Mouse (Mus musculus): ENCODE data around the gene Zc2hc1b. TPM values are rescaled to one million over a fixed set of nuclear protein-coding genes. Genes with fewer than 3 reads are reported as not detected.
A peak's percentile ranks its signal among the peaks of the same experiment; 100 is the strongest.

The Zc2hc1b gene
- polyA plus RNA-seq, 1 experiment from 2014 or later: not detected

- Histone ChIP-seq H3K36me3 (ENCODE audit: insufficient read depth, low read length) (no peaks in the 10 kb centered on the region), H3K4me3 (ENCODE audit: low read length) (no peak overlapping the region), H3K27ac (ENCODE audit: low read length) (peak overlapping the region; percentile 17), H3K9ac (replicated peaks; ENCODE audit: low read length) (no peak overlapping the region), H3K4me1 (ENCODE audit: insufficient read depth, low read length) (peaks cover 9% of the 10 kb centered on the region), H3K9me3 (ENCODE audit: low read length) (no peaks in the 10 kb centered on the region), H3K27me3 (ENCODE audit: insufficient read depth, low read length) (no peaks in the 10 kb centered on the region), H3K4me2 (replicated peaks; ENCODE audit: low read depth, low read length) (no peak overlapping the region)
- no peak for ATAC-seq (ENCODE audit: low FRiP score, low TSS enrichment)
- WGBS: 20% methylated on average over 2 of the region's 2 CpGs
Measured at GRCm38 (mm10) chr10:13119300-13119699, 58.5 kb downstream of the Zc2hc1b start.

- ATAC-seq (ENCODE audit: low FRiP score, low TSS enrichment): no peak
- Histone ChIP-seq H3K9me3 (ENCODE audit: low read length) (no peaks in the 10 kb centered on the region), H3K27ac (ENCODE audit: low read length) (peak overlapping the region; percentile 17), H3K27me3 (ENCODE audit: insufficient read depth, low read length) (no peaks in the 10 kb centered on the region), H3K4me3 (ENCODE audit: low read length) (no peak overlapping the region), H3K4me1 (ENCODE audit: insufficient read depth, low read length) (peaks cover 12% of the 10 kb centered on the region), H3K36me3 (ENCODE audit: insufficient read depth, low read length) (no peaks in the 10 kb centered on the region), H3K4me2 (replicated peaks; ENCODE audit: low read depth, low read length) (no peak overlapping the region), H3K9ac (replicated peaks; ENCODE audit: low read length) (no peak overlapping the region)
- WGBS: 62% methylated on average over 5 of the region's 5 CpGs
Measured at GRCm38 (mm10) chr10:13118770-13119102, 59.1 kb downstream of the Zc2hc1b start.

GRCm38 (mm10) chr10:13118024-13118769, 59.6 kb downstream of the Zc2hc1b start:
- Histone ChIP-seq H3K9ac (replicated peaks; ENCODE audit: low read length) (no peak overlapping the region), H3K27ac (ENCODE audit: low read length) (0 out of 2 replicates have a peak overlapping the region, but pooled peaks have one; percentile 10), H3K4me2 (replicated peaks; ENCODE audit: low read depth, low read length) (no peak overlapping the region), H3K36me3 (ENCODE audit: insufficient read depth, low read length) (no peaks in the 10 kb centered on the region), H3K4me3 (ENCODE audit: low read length) (no peak overlapping the region), H3K4me1 (ENCODE audit: insufficient read depth, low read length) (peaks cover 16% of the 10 kb centered on the region), H3K27me3 (ENCODE audit: insufficient read depth, low read length) (no peaks in the 10 kb centered on the region), H3K9me3 (ENCODE audit: low read length) (no peaks in the 10 kb centered on the region)
- 64% methylated on average over 7 of the region's 7 CpGs for WGBS
- no peak for ATAC-seq (ENCODE audit: low FRiP score, low TSS enrichment)

- peak overlapping the region; percentile 16; the same call in 1 of the 2 replicates for H3K27ac ChIP-seq (ENCODE audit: low read length)
- WGBS: 55% methylated on average over 9 of the region's 9 CpGs
- ATAC-seq (ENCODE audit: low FRiP score, low TSS enrichment): peak; percentile 77
- H3K4me1 ChIP-seq (ENCODE audit: insufficient read depth, low read length): peaks cover 29% of the 10 kb centered on the region
- H3K9ac ChIP-seq (replicated peaks; ENCODE audit: low read length): no peak overlapping the region; the same call in 1 of the 2 replicates
- H3K4me3 ChIP-seq (ENCODE audit: low read length): no peak overlapping the region
- no peaks in the 10 kb centered on the region for H3K9me3 ChIP-seq (ENCODE audit: low read length)
- no peaks in the 10 kb centered on the region for H3K36me3 ChIP-seq (ENCODE audit: insufficient read depth, low read length)
- H3K4me2 ChIP-seq (replicated peaks; ENCODE audit: low read depth, low read length): no peak overlapping the region
- H3K27me3 ChIP-seq (ENCODE audit: insufficient read depth, low read length): no peaks in the 10 kb centered on the region
Measured at GRCm38 (mm10) chr10:13116706-13117665, 60.8 kb downstream of the Zc2hc1b start.

GRCm38 (mm10) chr10:13115030-13115429, 62.8 kb downstream of the Zc2hc1b start:
- Histone ChIP-seq H3K9ac (replicated peaks; ENCODE audit: low read length) (no peak overlapping the region), H3K4me1 (ENCODE audit: insufficient read depth, low read length) (peaks cover 33% of the 10 kb centered on the region), H3K4me3 (ENCODE audit: low read length) (no peak overlapping the region), H3K27me3 (ENCODE audit: insufficient read depth, low read length) (no peaks in the 10 kb centered on the region), H3K36me3 (ENCODE audit: insufficient read depth, low read length) (no peaks in the 10 kb centered on the region), H3K9me3 (ENCODE audit: low read length) (no peaks in the 10 kb centered on the region), H3K27ac (ENCODE audit: low read length) (no peak overlapping the region), H3K4me2 (replicated peaks; ENCODE audit: low read depth, low read length) (no peak overlapping the region)
- no peak for ATAC-seq (ENCODE audit: low FRiP score, low TSS enrichment)
- WGBS: 85% methylated on average over 4 of the region's 4 CpGs

GRCm38 (mm10) chr10:13113641-13114040, 64.2 kb downstream of the Zc2hc1b start:
- WGBS: 60% methylated on average over 4 of the region's 4 CpGs
- Histone ChIP-seq H3K9me3 (ENCODE audit: low read length) (no peaks in the 10 kb centered on the region), H3K36me3 (ENCODE audit: insufficient read depth, low read length) (no peaks in the 10 kb centered on the region), H3K4me3 (ENCODE audit: low read length) (no peak overlapping the region), H3K4me1 (ENCODE audit: insufficient read depth, low read length) (peaks cover 46% of the 10 kb centered on the region), H3K27ac (ENCODE audit: low read length) (no peak overlapping the region), H3K4me2 (replicated peaks; ENCODE audit: low read depth, low read length) (no peak overlapping the region), H3K27me3 (ENCODE audit: insufficient read depth, low read length) (no peaks in the 10 kb centered on the region), H3K9ac (replicated peaks; ENCODE audit: low read length) (no peak overlapping the region)
- no peak for ATAC-seq (ENCODE audit: low FRiP score, low TSS enrichment)

GRCm38 (mm10) chr10:13112849-13113248, 65.0 kb downstream of the Zc2hc1b start:
- WGBS: 17% methylated on average over 3 of the region's 3 CpGs
- H3K27ac ChIP-seq (ENCODE audit: low read length): peak overlapping the region; percentile 64
- peak; percentile 62; the same call in 1 of the 2 replicates for ATAC-seq (ENCODE audit: low FRiP score, low TSS enrichment)

GRCm38 (mm10) chr10:13109781-13110180, 68.0 kb downstream of the Zc2hc1b start:
- Histone ChIP-seq H3K4me2 (replicated peaks; ENCODE audit: low read depth, low read length) (no peak overlapping the region), H3K4me1 (ENCODE audit: insufficient read depth, low read length) (peaks cover 57% of the 10 kb centered on the region), H3K27me3 (ENCODE audit: insufficient read depth, low read length) (no peaks in the 10 kb centered on the region), H3K36me3 (ENCODE audit: insufficient read depth, low read length) (no peaks in the 10 kb centered on the region), H3K9ac (replicated peaks; ENCODE audit: low read length) (no peak overlapping the region), H3K9me3 (ENCODE audit: low read length) (no peaks in the 10 kb centered on the region), H3K27ac (ENCODE audit: low read length) (no peak overlapping the region), H3K4me3 (ENCODE audit: low read length) (no peak overlapping the region)
- 58% methylated on average over 1 of the region's 1 CpGs for WGBS
- peak; percentile 46 for ATAC-seq (ENCODE audit: low FRiP score, low TSS enrichment)

More at GRCm38 (mm10) chr10:13112849-13113248, 65.0 kb downstream of the Zc2hc1b start:
- Histone ChIP-seq H3K36me3 (ENCODE audit: insufficient read depth, low read length) (no peaks in the 10 kb centered on the region), H3K4me3 (ENCODE audit: low read length) (no peak overlapping the region), H3K4me1 (ENCODE audit: insufficient read depth, low read length) (peaks cover 54% of the 10 kb centered on the region), H3K27me3 (ENCODE audit: insufficient read depth, low read length) (no peaks in the 10 kb centered on the region), H3K9me3 (ENCODE audit: low read length) (no peaks in the 10 kb centered on the region), H3K4me2 (replicated peaks; ENCODE audit: low read depth, low read length) (no peak overlapping the region), H3K9ac (replicated peaks; ENCODE audit: low read length) (no peak overlapping the region)

- no peak for ATAC-seq (ENCODE audit: low FRiP score, low TSS enrichment)
- H3K27me3 ChIP-seq (ENCODE audit: insufficient read depth, low read length): no peaks in the 10 kb centered on the region
- no peak overlapping the region for H3K9ac ChIP-seq (replicated peaks; ENCODE audit: low read length)
- WGBS: 29% methylated on average over 4 of the region's 4 CpGs
- H3K27ac ChIP-seq (ENCODE audit: low read length): peak overlapping the region; percentile 56; the same call in 1 of the 2 replicates
- no peaks in the 10 kb centered on the region for H3K36me3 ChIP-seq (ENCODE audit: insufficient read depth, low read length)
- peaks cover 56% of the 10 kb centered on the region for H3K4me1 ChIP-seq (ENCODE audit: insufficient read depth, low read length)
- H3K4me3 ChIP-seq (ENCODE audit: low read length): no peak overlapping the region
- H3K4me2 ChIP-seq (replicated peaks; ENCODE audit: low read depth, low read length): no peak overlapping the region
- no peaks in the 10 kb centered on the region for H3K9me3 ChIP-seq (ENCODE audit: low read length)
Measured at GRCm38 (mm10) chr10:13108847-13109246, 69.0 kb downstream of the Zc2hc1b start.
